Mouse (Mus musculus) midbrain, embryonic 13.5 days (tissue): ENCODE results near the gene 1810043G02Rik. TPM values are rescaled to one million over a fixed set of nuclear protein-coding genes. Genes with fewer than 3 reads are reported as not detected.
"Not testable (repeated sequence)": the region's sequence is repeated elsewhere in the genome, so short reads cannot be mapped to it uniquely, and the experiment has no call there.

Experiments
- ATAC-seq: fragments of 200-750 bp; cut with Nextera tagmentation; 2 replicates; pipeline ENCODE4 v1.8.0; 2017; ENCODE audit warnings: mild to moderate bottlenecking, moderate TSS enrichment, moderate library complexity
- H3K27ac ChIP-seq: fragments of 300-500 bp; sonication (generic); 2 replicates; pipeline ENCODE4 v1.5.1; 2015; ENCODE audit warnings: inconsistent platforms, mild to moderate bottlenecking, moderate library complexity
- H3K27me3 ChIP-seq: fragments of 300-500 bp; sonication (generic); 2 replicates; pipeline ENCODE4 v1.6.1; 2015; ENCODE audit warnings: mild to moderate bottlenecking, inconsistent platforms
- H3K36me3 ChIP-seq: fragments of 300-500 bp; sonication (generic); 2 replicates; pipeline ENCODE4 v1.6.1; 2015; ENCODE audit warnings: mild to moderate bottlenecking, inconsistent platforms
- H3K4me1 ChIP-seq: fragments of 300-500 bp; sonication (generic); replicated peaks from 2 replicates; pipeline ENCODE4 v1.6.1; 2015; ENCODE audit warnings: inconsistent platforms
- H3K4me2 ChIP-seq: fragments of 300-500 bp; sonication (generic); replicated peaks from 2 replicates; pipeline ENCODE4 v1.6.1; 2015; ENCODE audit warnings: moderate library complexity, mild to moderate bottlenecking, inconsistent platforms
- H3K4me3 ChIP-seq: fragments of 300-500 bp; sonication (generic); replicated peaks from 2 replicates; pipeline ENCODE4 v1.5.1; 2015; ENCODE audit warnings: mild to moderate bottlenecking, inconsistent platforms
- H3K9ac ChIP-seq: fragments of 300-500 bp; sonication (generic); replicated peaks from 2 replicates; pipeline ENCODE4 v1.6.1; 2015; ENCODE audit warnings: mild to moderate bottlenecking, inconsistent platforms
- H3K9me3 ChIP-seq: fragments of 300-500 bp; sonication (generic); 2 replicates; pipeline ENCODE4 v1.6.1; 2016; ENCODE audit warnings: mild to moderate bottlenecking, inconsistent platforms
- WGBS: fragments of 180-500 bp; shearing (Covaris S2); methylation state at CpG from one replicate; pipeline ENCODE4 v1.1.7; 2015; 5-methylcytosine and 5-hydroxymethylcytosine counted together
- polyA plus RNA-seq: library from polyadenylated mRNA; unstranded; fragments of >200 nt; fragmentation: Nextera tagmentation; extraction: Ambion mirVana; gene quantifications from 2 replicates; pipeline ENCODE4 v1.2.1, GENCODE M21; 2015

1810043G02Rik gene
- 32.4 and 36.8 TPM in 2 replicates for polyA plus RNA-seq

DNA sequence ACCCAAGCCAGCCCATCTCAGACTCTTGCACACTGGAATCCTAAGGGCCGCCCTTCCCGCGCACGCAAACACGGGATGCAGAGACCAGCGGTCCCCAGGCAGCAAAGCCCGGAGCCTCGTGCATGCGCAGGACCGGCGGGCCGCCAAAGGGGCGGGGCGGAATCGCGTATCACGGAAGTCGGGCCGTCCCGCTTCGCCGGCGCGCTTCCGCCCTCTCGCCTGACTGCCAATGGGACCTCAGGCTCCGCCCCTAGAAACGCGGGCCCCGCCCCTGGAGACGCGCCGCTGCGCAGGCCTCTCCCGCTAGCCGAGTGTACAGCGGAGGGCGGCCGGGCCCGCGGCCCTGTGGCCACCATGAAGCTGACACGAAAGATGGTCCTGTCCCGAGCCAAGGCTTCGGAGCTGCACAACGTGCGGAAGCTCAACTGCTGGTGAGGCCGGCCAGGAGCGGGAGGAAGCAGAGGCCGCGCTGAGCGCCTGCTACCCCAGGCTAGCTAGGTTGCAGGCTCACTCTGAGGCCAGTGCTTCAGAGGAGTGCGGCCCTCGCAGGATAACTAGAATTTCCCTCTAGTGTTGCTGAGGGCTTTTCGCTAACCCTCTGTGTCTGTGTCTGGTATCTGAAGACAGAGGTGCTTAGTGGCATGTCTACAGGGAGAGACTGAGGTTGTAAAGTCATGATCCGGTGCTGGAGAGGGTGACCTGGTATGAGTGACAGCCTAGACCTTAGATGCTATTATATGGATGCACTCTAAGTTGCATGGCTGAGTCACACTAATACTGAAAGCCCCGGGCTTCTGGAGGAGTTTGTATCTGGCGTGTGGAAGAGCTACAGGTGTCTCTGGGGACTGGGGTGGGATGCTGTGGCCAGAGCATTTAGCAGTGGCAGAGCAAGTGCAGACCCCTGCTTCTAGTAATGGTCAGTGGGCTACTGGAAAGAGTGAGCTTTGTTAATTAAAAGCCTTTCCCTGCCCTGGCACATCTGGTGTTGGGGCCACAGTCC, at the start of gene 1810043G02Rik:
TSS of gene 1810043G02Rik (plus strand) at position 174 of the 1,000 bp plus-strand sequence.
- 1% methylated on average over 57 of the region's 57 CpGs for WGBS
- H3K27ac ChIP-seq = peak within 1 kb of the TSS; percentile 78
- H3K9me3 ChIP-seq = no peaks in the 10 kb centered on the region
- no peaks in the 10 kb centered on the region for H3K27me3 ChIP-seq
- H3K4me1 ChIP-seq = peaks cover 13% of the 10 kb centered on the region
- H3K9ac ChIP-seq = peak within 1 kb of the TSS; percentile 76
- peak within 1 kb of the TSS; percentile 69 for H3K4me2 ChIP-seq
- H3K36me3 ChIP-seq = peaks cover 32% of the 10 kb centered on the region
- H3K4me3 ChIP-seq = peak within 1 kb of the TSS; percentile 61
- ATAC-seq = peak; percentile 97

DNA sequence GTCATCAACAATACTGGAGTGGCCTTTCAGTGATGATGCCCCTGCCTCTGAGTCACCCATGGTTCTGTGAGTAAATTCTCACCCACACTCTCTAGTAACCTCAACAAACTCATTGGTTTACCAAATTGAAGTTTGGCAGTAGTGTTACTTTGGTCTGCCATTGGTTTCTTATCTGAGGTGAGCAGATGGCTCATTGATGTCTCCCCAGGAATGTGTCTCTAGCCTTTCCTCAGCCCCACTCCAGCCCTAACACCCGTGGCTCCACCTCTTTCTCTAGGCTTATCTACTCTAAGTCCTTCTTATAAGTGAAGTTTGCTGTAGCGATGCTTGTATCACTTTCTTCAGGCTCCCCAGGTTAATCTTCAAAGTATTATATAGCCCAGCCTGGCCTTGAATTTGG, 38.6 kb upstream of the 1810043G02Rik start:
- Histone ChIP-seq H3K4me1 (no peaks in the 10 kb centered on the region), H3K9me3 (no peaks in the 10 kb centered on the region), H3K4me3 (no peak overlapping the region), H3K9ac (no peak overlapping the region), H3K36me3 (no peaks in the 10 kb centered on the region), H3K27me3 (no peaks in the 10 kb centered on the region), H3K4me2 (no peak overlapping the region), H3K27ac (no peak overlapping the region)
- no peak for ATAC-seq
- 84% methylated on average over 2 of the region's 2 CpGs for WGBS

DNA sequence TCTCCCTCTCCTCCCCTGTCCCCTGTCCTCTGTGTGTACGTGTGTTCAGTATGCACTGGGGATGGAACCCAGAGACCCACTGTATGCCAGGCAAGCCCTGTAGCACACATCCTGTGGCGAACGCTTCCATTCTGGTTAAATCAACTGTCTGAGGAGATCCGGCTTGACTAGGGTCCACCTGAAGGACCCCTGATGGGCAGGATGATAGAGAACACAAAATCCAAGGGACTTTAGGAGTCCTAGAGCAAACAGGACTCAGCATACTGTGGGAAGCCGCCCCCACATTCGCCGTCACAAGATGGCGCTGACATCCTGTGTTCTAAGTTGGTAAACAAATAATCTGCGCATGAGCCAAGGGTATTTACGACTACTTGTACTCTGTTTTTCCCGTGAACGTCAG, 27.9 kb upstream of the 1810043G02Rik start:
- H3K9ac ChIP-seq, H3K36me3 ChIP-seq, H3K9me3 ChIP-seq, ATAC-seq, H3K4me1 ChIP-seq, H3K4me2 ChIP-seq, H3K27me3 ChIP-seq, H3K27ac ChIP-seq, H3K4me3 ChIP-seq: not testable (repeated sequence)
- 89% methylated on average over 9 of the region's 12 CpGs for WGBS

DNA sequence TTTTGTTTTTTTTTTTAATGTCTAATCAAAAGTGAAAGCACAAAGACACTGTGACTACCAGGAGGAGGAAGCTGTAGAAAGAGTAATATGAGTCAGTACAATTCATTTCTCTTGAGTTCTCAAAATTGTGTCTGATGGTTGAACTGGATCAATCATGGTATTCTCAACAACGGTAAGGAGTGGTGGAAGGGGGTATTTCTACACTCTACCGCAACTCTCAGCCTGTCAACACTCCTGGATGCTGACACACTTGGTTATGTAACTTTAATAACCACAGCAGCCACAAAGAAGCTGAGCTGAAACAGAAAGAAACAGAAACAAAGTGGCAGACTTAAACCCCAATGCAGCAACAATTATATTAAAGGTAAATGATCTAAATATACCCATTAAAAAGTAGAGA, 15.6 kb upstream of the 1810043G02Rik start:
- Histone ChIP-seq H3K36me3 (no peaks in the 10 kb centered on the region), H3K9me3 (no peaks in the 10 kb centered on the region), H3K4me2 (no peak overlapping the region), H3K27ac (no peak overlapping the region), H3K4me1 (no peaks in the 10 kb centered on the region), H3K27me3 (peaks cover 1% of the 10 kb centered on the region; the same call in 1 of the 2 replicates), H3K4me3 (no peak overlapping the region), H3K9ac (no peak overlapping the region)
- ATAC-seq = no peak
- 89% methylated on average over 2 of the region's 2 CpGs for WGBS

DNA sequence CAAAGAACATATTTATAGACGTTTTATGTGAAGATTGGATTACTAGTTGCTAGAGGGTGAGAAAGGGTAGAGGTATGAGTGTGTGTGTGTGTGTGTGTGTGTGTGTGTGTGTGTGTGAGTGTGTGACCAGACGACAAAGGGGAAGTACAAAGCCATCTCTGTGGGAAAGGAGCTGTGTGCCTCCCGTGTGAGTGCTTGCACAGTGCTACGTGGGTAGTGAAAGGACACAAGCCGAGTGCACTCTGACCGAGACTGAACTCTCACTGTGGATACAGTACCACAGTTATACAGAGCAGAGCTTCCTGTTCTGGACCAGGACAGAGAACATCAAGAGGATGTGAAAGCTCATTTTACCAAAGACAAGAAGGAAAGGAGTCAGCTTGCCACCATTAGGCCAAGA, 14.4 kb upstream of the 1810043G02Rik start:
- peaks cover 3% of the 10 kb centered on the region; the same call in 1 of the 2 replicates for H3K4me1 ChIP-seq
- ATAC-seq = no peak
- no peak overlapping the region for H3K27ac ChIP-seq
- H3K4me3 ChIP-seq = no peak overlapping the region
- no peak overlapping the region for H3K4me2 ChIP-seq
- no peaks in the 10 kb centered on the region for H3K9me3 ChIP-seq
- no peak overlapping the region for H3K9ac ChIP-seq
- peaks cover 14% of the 10 kb centered on the region for H3K27me3 ChIP-seq
- H3K36me3 ChIP-seq = no peaks in the 10 kb centered on the region
- WGBS = 83% methylated on average over 6 of the region's 6 CpGs

DNA sequence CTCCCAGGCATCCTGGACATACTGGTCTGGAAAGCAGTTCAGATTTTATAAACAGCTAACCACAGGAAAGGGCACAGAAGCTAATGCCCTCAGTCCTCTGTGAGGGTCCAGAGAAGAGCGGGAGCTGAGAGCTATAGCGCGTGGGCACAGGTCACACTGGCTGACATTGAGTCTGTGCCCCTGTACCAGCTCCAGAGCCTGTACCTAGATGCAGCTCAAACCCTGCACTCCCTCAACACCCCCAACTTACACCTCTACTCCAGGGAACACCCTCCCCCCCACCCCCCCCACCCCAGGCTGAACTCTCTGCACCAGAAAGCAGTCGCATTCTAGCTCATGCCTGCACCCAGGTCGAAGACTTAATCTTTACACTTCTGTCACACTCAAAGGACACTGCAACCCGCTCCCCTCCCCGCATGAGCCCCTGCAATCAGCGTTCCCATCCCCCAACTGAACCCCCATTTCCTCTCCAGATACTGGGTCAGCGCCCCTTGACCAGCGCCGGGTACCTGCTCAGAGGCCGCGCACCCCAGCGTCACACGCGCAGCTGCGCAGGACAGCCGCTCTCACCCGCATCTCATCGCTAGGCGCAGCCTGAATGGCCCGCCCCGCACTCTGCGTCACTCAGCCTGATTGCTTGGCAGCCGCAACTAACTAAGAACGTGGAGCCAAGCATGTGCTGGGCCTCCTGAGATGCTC, 8.9 kb upstream of the 1810043G02Rik start:
- peaks cover 30% of the 10 kb centered on the region for H3K27me3 ChIP-seq
- peak overlapping the region; percentile 54 for H3K9ac ChIP-seq
- 4% methylated on average over 26 of the region's 26 CpGs for WGBS
- H3K9me3 ChIP-seq = no peaks in the 10 kb centered on the region
- peak overlapping the region; percentile 43 for H3K4me3 ChIP-seq
- H3K27ac ChIP-seq = no peak overlapping the region
- peak overlapping the region; percentile 75 for H3K4me2 ChIP-seq
- peak; percentile 92 for ATAC-seq
- no peaks in the 10 kb centered on the region for H3K36me3 ChIP-seq
- peaks cover 14% of the 10 kb centered on the region; the same call in 1 of the 2 replicates for H3K4me1 ChIP-seq

DNA sequence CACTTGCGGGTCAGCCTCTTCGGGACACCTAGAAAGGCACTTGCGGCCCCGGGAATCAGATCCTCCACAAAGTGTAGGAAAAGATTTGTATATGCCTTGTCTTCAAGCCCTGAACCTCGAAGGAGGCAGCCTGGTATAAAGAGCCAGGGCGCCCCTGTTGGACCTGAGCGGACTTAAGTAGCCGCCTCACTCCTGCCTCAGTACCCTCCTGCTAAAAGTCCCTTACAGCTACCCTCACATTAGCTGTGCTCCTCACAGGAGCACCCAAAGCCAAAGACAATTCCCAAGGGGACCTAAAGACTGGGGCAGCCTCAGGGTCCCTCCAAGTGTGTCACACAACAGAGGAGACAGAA, 8.4 kb upstream of the 1810043G02Rik start:
- Histone ChIP-seq H3K4me2 (peak overlapping the region; percentile 75), H3K4me1 (peaks cover 14% of the 10 kb centered on the region; the same call in 1 of the 2 replicates), H3K9ac (peak overlapping the region; percentile 54), H3K27me3 (peaks cover 30% of the 10 kb centered on the region), H3K4me3 (peak overlapping the region; percentile 43), H3K27ac (no peak overlapping the region), H3K9me3 (no peaks in the 10 kb centered on the region), H3K36me3 (no peaks in the 10 kb centered on the region)
- 8% methylated on average over 8 of the region's 8 CpGs for WGBS
- peak; percentile 40 for ATAC-seq

DNA sequence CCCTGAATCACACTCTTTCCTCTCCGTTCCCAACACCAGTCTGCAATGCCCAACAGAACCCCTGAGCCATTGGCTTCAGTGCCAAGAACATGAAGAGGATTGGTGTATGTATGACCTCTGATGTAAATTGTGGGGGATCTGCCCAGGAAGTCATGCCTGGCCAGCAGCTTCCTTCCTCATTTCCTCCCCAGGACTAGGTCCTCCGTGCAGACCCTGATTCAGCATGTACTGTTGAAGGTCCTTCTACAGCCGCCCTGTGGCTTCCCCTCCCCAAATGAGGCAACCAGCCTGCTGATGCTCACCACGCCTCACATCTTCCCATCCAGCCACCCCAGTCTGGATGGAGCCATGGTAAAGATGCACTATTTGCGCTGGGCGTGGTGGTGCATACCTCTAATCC, 7.8 kb upstream of the 1810043G02Rik start, which contains the start of gene Trpm2:
TSS of gene Trpm2 (minus strand) at position 83 of the 400 bp plus-strand sequence.
- peaks cover 14% of the 10 kb centered on the region; the same call in 1 of the 2 replicates for H3K4me1 ChIP-seq
- peak within 1 kb of the TSS; percentile 43 for H3K4me3 ChIP-seq
- H3K9ac ChIP-seq = peak within 1 kb of the TSS; percentile 54
- no peak within 1 kb of the TSS for H3K27ac ChIP-seq
- H3K36me3 ChIP-seq = no peaks in the 10 kb centered on the region
- no peak for ATAC-seq
- 94% methylated on average over 6 of the region's 6 CpGs for WGBS
- H3K27me3 ChIP-seq = peaks cover 30% of the 10 kb centered on the region
- H3K9me3 ChIP-seq = no peaks in the 10 kb centered on the region
- peak within 1 kb of the TSS; percentile 75 for H3K4me2 ChIP-seq

DNA sequence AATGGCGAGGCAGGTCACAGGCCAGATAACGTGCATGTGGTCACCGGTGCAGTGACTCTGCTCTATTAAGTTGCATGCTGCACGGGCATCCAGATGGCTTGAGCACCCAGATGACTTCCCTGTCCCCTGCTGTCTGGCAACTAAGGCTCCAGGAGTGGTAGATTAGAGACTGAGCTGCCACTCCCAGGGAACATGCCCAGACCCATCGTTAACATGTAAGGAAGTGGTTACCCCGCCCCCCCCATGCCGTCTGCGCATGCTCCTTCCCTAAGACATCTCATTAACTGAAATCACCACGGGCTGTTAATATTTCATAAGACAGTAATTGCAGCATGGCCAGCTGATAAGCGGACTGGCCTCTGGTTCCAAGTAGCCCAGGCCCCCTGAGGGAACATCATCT, 7.1 kb upstream of the 1810043G02Rik start:
- WGBS = 78% methylated on average over 10 of the region's 10 CpGs
- no peaks in the 10 kb centered on the region for H3K36me3 ChIP-seq
- peaks cover 30% of the 10 kb centered on the region for H3K27me3 ChIP-seq
- ATAC-seq = no peak
- H3K4me3 ChIP-seq = no peak overlapping the region
- H3K27ac ChIP-seq = no peak overlapping the region
- no peak overlapping the region for H3K4me2 ChIP-seq
- no peak overlapping the region for H3K9ac ChIP-seq
- no peaks in the 10 kb centered on the region for H3K9me3 ChIP-seq
- H3K4me1 ChIP-seq = peaks cover 14% of the 10 kb centered on the region; the same call in 1 of the 2 replicates

DNA sequence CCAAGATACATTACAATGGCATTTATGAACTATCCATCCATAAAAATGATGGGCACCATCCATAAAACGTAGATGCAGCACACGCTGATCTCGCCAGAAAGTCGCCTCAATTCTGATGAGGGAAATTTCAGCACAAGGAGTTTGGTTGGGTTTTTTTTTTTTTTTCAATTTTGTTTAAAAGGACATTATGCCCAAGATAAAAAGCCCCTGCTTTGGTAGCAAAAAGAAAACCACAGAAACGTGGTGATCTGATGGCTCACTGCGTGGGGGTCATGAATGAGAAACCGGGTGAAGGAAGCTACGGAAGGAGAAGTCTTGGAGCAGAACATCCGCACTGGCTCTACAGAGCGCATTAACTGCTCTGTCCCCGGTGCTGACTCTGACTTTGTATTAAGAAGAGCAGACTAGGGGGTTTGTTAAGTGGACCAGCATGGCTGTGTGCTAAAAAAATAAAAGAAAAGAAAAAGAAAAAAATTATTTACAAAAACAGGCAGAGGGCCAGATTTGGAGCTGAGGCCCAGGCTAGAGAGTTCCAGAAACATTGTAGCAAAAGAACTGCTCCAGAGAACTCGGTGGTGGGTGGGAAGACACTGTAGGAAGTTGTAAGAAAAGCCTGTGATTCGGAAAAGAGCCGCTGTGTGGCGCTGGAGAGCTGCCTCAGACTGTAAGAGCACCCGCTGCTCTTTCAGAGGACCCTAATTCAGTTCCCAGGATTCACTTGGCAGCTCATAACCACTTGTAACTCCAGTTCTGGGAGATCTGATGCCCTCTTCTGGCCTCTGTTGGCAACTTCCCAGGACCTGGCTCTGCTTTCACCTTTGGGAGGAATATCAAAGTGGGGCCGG, 6.4 kb upstream of the 1810043G02Rik start:
- Histone ChIP-seq H3K36me3 (no peaks in the 10 kb centered on the region), H3K4me1 (peaks cover 14% of the 10 kb centered on the region; the same call in 1 of the 2 replicates), H3K4me2 (no peak overlapping the region), H3K4me3 (no peak overlapping the region), H3K27ac (no peak overlapping the region), H3K27me3 (peaks cover 30% of the 10 kb centered on the region), H3K9me3 (no peaks in the 10 kb centered on the region), H3K9ac (no peak overlapping the region)
- 63% methylated on average over 17 of the region's 17 CpGs for WGBS
- no peak for ATAC-seq

DNA sequence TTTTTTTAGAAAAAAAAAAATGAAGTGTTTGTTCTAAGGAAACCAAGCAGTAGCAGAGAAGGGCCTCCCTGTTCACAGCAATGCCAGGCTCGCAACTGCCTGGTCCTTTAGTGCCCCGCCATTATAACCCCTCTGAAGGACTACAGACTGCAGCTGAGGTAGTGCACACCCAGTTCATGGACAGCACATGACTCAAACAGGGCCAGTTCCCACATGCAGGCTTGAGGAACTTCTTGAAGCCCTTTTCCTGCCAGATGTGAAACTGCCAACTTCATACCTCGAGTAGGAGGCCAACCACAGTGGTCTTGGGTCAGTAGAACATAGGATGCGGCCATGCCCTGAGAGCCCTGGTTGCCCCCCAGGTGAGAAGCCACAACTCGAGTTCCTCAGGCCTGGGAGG, 4.0 kb upstream of the 1810043G02Rik start:
- ATAC-seq = no peak
- 77% methylated on average over 5 of the region's 5 CpGs for WGBS
- Histone ChIP-seq H3K36me3 (no peaks in the 10 kb centered on the region), H3K27ac (no peak overlapping the region), H3K4me3 (no peak overlapping the region), H3K27me3 (peaks cover 13% of the 10 kb centered on the region), H3K4me1 (peaks cover 13% of the 10 kb centered on the region), H3K9me3 (no peaks in the 10 kb centered on the region), H3K4me2 (no peak overlapping the region), H3K9ac (no peak overlapping the region)
